Mouse (Mus musculus): ENCODE measurements at regions not wholly inside any gene's neighbourhood (a gene's known extent, or its start where the extent isn't known, plus 50 kb on each side); places are given as distances from the start of the nearest gene placed in this dataset.
"Not testable (repeated sequence)": the region's sequence is repeated elsewhere in the genome, so short reads cannot be mapped to it uniquely, and the experiment has no call there.

DNA sequence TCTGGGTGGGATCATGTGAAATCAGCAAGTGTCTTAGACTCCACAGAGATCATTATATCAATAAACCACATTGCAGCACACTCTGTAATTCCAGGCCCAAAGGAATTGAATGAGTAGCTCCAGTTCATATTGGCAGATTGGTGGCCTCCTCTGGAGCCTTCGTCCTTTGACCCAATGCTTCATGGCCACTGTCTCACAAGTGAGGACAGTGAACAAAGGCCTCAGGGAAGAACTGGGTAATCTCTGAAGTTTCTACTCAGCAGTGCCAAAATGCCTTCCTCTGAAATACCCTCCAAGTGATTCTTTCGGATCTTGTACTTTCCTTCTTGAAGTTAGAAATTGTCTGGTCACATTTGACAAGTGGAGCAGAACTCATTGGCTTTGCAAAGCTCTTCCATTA lies 135.8 kb upstream of the Fam84a start:
- Histone ChIP-seq H3K4me2 (replicated peaks) (no peak overlapping the region), H3K9ac (replicated peaks) (no peak overlapping the region), H3K4me1 (peaks cover 7% of the 10 kb centered on the region), H3K27me3 (no peaks in the 10 kb centered on the region), H3K27ac (replicated peaks) (no peak overlapping the region), H3K36me3 (no peaks in the 10 kb centered on the region), H3K4me3 (no peak overlapping the region), H3K9me3 (no peaks in the 10 kb centered on the region)
- WGBS = 76% methylated on average over 2 of the region's 2 CpGs
- no peak for ATAC-seq (replicated peaks)

DNA sequence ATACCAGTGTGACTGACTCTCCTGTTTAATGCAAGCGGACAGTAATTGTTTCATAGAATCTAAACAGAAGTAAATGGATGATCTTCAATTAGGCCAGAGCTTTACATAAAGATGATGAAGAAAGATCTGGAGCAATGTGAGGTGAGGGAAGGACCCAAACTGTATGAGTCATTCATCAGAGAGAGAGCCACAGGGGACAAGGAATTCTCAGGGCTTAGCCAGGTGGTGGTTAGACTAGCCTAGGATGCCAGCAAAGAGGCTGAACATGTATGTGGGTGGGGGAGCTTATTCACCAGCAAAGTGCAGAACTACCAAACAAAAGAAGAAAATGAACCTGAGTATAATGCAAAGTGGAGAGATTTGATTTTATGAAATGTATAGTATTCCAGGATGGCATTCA lies 134.8 kb upstream of the Fam84a start:
- Histone ChIP-seq H3K27ac (replicated peaks) (no peak overlapping the region), H3K4me3 (no peak overlapping the region), H3K9ac (replicated peaks) (no peak overlapping the region), H3K9me3 (no peaks in the 10 kb centered on the region), H3K4me1 (peaks cover 7% of the 10 kb centered on the region), H3K4me2 (replicated peaks) (no peak overlapping the region), H3K27me3 (no peaks in the 10 kb centered on the region), H3K36me3 (no peaks in the 10 kb centered on the region)
- no peak for ATAC-seq (replicated peaks)
- WGBS = 87% methylated on average over 1 of the region's 1 CpGs

DNA sequence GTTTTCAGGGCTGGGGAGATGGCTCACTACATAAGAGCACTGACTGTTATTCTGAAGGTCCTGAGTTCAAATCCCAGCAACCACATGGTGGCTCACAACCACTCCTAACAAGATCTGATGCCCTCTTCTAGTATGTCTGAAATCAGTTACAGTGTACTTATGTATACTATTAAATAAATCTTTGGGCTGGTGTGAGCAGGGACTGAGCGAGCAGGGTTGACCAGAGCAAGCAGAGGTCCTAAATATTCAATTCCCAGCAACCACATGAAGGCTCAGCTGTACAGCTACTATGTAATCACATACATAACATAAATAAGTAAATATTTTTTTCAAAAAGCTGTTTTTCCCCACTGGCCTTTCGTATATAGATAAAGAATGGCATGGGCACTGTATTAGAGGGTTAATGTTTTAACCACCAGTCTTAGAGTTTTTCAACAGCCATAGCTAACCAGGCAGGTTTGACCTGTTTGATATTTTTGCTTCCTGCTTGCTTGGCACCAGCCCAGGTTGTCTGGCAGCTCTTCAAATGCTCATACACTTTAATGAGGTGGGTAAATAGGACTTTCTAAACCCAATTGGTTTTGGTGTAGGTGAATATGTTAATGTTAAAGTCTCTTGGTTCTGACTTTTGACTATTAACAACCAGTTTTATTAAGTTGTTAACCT lies 134.1 kb upstream of the Fam84a start:
- Histone ChIP-seq H3K27me3 (no peaks in the 10 kb centered on the region), H3K4me2 (replicated peaks) (no peak overlapping the region), H3K9ac (replicated peaks) (no peak overlapping the region), H3K9me3 (no peaks in the 10 kb centered on the region), H3K4me1 (peaks cover 7% of the 10 kb centered on the region), H3K27ac (replicated peaks) (no peak overlapping the region), H3K36me3 (no peaks in the 10 kb centered on the region), H3K4me3 (no peak overlapping the region)
- 97% methylated on average over 2 of the region's 2 CpGs for WGBS
- no peak for ATAC-seq (replicated peaks)

- Histone ChIP-seq H3K27ac (replicated peaks) (no peak overlapping the region), H3K4me1 (peaks cover 7% of the 10 kb centered on the region), H3K9ac (replicated peaks) (no peak overlapping the region), H3K27me3 (no peaks in the 10 kb centered on the region), H3K36me3 (no peaks in the 10 kb centered on the region), H3K9me3 (no peaks in the 10 kb centered on the region), H3K4me2 (replicated peaks) (no peak overlapping the region), H3K4me3 (no peak overlapping the region)
- ATAC-seq (replicated peaks) = peak; percentile 35; the same call in 1 of the 2 replicates
- 27% methylated on average over 4 of the region's 4 CpGs for WGBS
These were observed 131.3 kb upstream of the Fam84a start for GRCm38 (mm10) chr12:14283106-14283692.

DNA sequence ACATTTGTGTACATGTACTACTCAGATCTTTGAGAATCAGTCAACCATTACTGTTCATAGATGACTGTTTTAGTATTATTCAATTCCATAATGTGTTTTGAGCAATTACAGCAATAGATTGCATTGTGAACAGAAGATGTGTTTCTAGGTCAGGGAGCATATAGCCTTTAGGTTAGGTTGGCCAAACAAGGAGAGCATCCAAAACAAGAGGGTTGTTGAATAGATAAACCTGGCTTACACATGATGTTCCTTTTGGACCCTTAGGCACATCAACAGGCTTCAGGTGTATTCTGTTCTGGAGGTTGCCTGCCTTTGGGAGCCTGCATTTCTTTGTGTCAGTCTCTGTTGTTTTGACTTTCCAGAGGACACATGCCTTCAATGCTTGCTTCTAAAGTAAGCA lies 123.4 kb upstream of the Fam84a start:
- no peaks in the 10 kb centered on the region for H3K36me3 ChIP-seq
- H3K4me2 ChIP-seq (replicated peaks) = no peak overlapping the region
- H3K27ac ChIP-seq (replicated peaks) = no peak overlapping the region
- H3K9ac ChIP-seq (replicated peaks) = no peak overlapping the region
- no peaks in the 10 kb centered on the region for H3K9me3 ChIP-seq
- H3K4me1 ChIP-seq = no peaks in the 10 kb centered on the region
- no peaks in the 10 kb centered on the region for H3K27me3 ChIP-seq
- H3K4me3 ChIP-seq = no peak overlapping the region
- ATAC-seq (replicated peaks) = no peak

DNA sequence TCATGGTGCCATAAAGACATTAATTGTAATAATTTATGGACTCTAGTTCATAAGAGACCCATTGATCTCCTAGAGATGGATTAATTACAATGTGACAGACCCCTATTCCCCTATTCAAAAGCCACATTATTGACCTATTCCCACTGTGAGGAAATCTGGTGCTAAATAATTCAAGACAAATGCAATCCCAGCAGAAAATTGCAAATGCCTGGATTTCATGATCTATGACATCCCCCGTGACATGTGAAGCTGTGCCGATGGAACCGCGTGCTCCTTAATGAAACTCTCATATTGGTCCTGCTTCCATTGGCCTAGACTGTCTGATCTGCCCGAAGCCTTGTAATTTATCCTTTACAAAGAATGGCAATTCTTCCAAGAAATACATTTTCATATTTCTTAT lies 122.9 kb upstream of the Fam84a start:
- ATAC-seq (replicated peaks) = no peak
- WGBS = 89% methylated on average over 5 of the region's 5 CpGs
- H3K4me1 ChIP-seq = no peaks in the 10 kb centered on the region
- no peaks in the 10 kb centered on the region for H3K9me3 ChIP-seq
- no peak overlapping the region for H3K4me2 ChIP-seq (replicated peaks)
- H3K4me3 ChIP-seq = no peak overlapping the region
- no peak overlapping the region for H3K9ac ChIP-seq (replicated peaks)
- no peaks in the 10 kb centered on the region for H3K36me3 ChIP-seq
- H3K27me3 ChIP-seq = no peaks in the 10 kb centered on the region
- H3K27ac ChIP-seq (replicated peaks) = no peak overlapping the region

GRCm38 (mm10) chr12:14271216-14271615 lies 119.4 kb upstream of the Fam84a start:
- Histone ChIP-seq H3K4me3 (no peak overlapping the region), H3K27ac (replicated peaks) (no peak overlapping the region), H3K36me3 (no peaks in the 10 kb centered on the region), H3K9me3 (no peaks in the 10 kb centered on the region), H3K27me3 (no peaks in the 10 kb centered on the region), H3K4me1 (no peaks in the 10 kb centered on the region), H3K9ac (replicated peaks) (no peak overlapping the region), H3K4me2 (replicated peaks) (no peak overlapping the region)
- no peak for ATAC-seq (replicated peaks)

GRCm38 (mm10) chr12:14261102-14261501 lies 109.2 kb upstream of the Fam84a start:
- Histone ChIP-seq H3K27me3 (no peaks in the 10 kb centered on the region), H3K9me3 (no peaks in the 10 kb centered on the region), H3K9ac (replicated peaks) (no peak overlapping the region), H3K27ac (replicated peaks) (no peak overlapping the region), H3K4me2 (replicated peaks) (no peak overlapping the region), H3K36me3 (no peaks in the 10 kb centered on the region), H3K4me3 (no peak overlapping the region), H3K4me1 (no peaks in the 10 kb centered on the region)
- WGBS = 55% methylated on average over 2 of the region's 2 CpGs
- no peak for ATAC-seq (replicated peaks)

DNA sequence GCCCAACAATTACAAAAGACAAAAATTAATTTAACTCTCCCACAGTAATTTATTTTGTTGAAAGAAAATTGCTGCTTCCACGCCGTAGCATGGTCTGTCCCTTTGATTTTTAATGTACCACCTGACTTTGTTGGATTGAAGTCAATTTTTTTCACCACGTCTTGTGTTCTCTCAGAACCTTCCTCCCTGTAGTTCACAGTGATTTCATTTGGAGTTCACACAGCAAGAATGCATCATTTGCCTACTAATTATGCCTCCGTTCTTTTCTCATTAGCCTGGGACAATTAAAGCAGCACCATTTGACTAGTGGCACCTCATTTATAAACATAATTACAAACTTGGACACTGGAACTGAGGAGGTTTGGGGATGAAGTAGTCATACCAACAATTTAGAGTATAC lies 108.4 kb upstream of the Fam84a start:
- Histone ChIP-seq H3K4me2 (replicated peaks) (no peak overlapping the region), H3K9me3 (no peaks in the 10 kb centered on the region), H3K27me3 (no peaks in the 10 kb centered on the region), H3K27ac (replicated peaks) (no peak overlapping the region), H3K36me3 (no peaks in the 10 kb centered on the region), H3K4me3 (no peak overlapping the region), H3K4me1 (no peaks in the 10 kb centered on the region), H3K9ac (replicated peaks) (no peak overlapping the region)
- peak; percentile 85 for ATAC-seq (replicated peaks)
- 17% methylated on average over 4 of the region's 4 CpGs for WGBS

DNA sequence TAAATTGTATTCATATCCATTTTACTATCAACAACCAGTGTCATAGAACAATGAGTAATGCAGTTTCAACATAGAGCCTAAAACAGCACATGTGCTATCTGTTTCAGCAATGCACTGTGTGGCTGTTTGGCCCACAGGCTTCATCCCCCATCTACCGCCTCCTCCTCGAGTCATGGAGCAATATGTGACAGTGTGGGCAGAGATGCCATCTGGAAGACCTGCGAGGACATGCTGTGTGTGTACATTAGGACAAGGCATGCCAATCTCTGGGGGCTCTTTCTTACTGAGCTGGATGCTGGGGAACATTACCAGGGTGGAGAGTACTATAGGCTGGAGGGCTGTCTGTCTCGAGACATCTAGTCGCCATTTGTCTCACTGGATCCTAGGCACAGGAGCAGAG lies 101.5 kb upstream of the Fam84a start:
- no peaks in the 10 kb centered on the region for H3K36me3 ChIP-seq
- no peaks in the 10 kb centered on the region for H3K27me3 ChIP-seq
- H3K9me3 ChIP-seq = no peaks in the 10 kb centered on the region
- H3K4me1 ChIP-seq = no peaks in the 10 kb centered on the region
- ATAC-seq (replicated peaks) = no peak
- no peak overlapping the region for H3K4me3 ChIP-seq
- no peak overlapping the region for H3K4me2 ChIP-seq (replicated peaks)
- no peak overlapping the region for H3K9ac ChIP-seq (replicated peaks)
- WGBS = 84% methylated on average over 5 of the region's 5 CpGs
- H3K27ac ChIP-seq (replicated peaks) = no peak overlapping the region

DNA sequence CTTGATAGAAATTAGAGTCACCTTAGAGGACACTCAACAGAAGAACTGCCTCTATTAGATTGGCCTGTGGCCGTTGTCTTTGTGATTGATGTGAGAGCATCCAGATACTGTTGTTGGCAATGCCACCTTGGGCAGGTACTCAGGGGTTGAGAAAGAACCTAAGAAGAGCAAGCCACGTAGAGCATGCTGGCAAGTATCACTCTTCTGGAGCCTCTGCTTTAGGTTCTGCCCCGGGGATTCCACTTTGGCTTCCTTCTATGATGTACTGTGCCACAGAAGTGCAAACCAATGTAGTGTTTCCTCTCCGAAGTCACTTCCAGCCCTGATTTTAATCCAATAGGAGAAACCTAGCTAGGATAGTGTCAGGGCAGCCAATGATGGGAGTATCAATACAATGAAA lies 98.3 kb upstream of the Fam84a start:
- no peaks in the 10 kb centered on the region for H3K27me3 ChIP-seq
- no peaks in the 10 kb centered on the region for H3K36me3 ChIP-seq
- ATAC-seq (replicated peaks) = no peak
- H3K9ac ChIP-seq (replicated peaks) = no peak overlapping the region
- no peaks in the 10 kb centered on the region for H3K9me3 ChIP-seq
- no peak overlapping the region for H3K4me2 ChIP-seq (replicated peaks)
- no peak overlapping the region for H3K27ac ChIP-seq (replicated peaks)
- H3K4me3 ChIP-seq = no peak overlapping the region
- no peaks in the 10 kb centered on the region for H3K4me1 ChIP-seq
- 88% methylated on average over 4 of the region's 4 CpGs for WGBS

DNA sequence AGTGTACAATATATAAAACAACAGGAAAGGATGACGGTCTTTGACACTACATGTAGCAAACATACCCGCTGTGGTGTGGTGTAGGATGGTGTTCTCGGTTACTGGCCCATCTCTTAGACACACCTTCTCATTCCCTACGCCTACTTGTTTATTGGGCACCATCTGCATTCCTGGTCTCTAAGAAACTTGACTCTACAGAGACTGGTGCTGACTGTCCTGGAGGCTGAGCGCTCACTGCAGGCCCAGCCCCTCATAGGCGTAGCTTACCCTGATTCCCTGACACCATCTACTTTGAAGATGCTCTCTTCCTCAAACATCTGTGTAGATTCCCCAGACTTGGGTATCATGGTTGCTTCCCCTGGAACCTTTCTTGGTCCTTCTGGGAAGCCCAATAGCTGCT lies 90.9 kb upstream of the Fam84a start:
- H3K4me3 ChIP-seq; H3K36me3 ChIP-seq; H3K27ac ChIP-seq (replicated peaks); ATAC-seq (replicated peaks); H3K4me2 ChIP-seq (replicated peaks); H3K27me3 ChIP-seq; H3K9me3 ChIP-seq; H3K4me1 ChIP-seq; H3K9ac ChIP-seq (replicated peaks): not testable (repeated sequence)
- 100% methylated on average over 6 of the region's 6 CpGs for WGBS

DNA sequence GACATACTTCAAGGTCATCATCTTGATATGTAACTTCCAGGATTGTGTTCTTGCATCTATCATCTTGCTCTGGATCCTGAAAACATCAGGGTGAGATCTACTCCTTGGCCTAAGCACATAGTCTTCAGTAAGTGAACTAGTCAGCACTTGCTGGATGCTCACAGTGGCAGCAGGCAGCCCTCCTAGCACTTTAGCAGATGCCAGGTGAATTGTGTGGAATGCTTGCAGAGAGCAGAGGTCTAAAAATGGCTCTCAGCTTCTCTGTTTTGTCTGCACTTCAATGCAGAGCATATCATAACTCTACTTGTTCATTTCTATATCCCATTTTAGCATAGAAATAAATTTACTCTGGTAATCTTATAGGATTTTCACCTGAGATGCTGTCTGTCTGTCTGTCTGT lies 85.8 kb upstream of the Fam84a start:
- no peaks in the 10 kb centered on the region for H3K9me3 ChIP-seq
- H3K9ac ChIP-seq (replicated peaks) = no peak overlapping the region
- no peaks in the 10 kb centered on the region for H3K27me3 ChIP-seq
- no peak overlapping the region for H3K4me3 ChIP-seq
- H3K4me1 ChIP-seq = no peaks in the 10 kb centered on the region
- no peak for ATAC-seq (replicated peaks)
- H3K36me3 ChIP-seq = no peaks in the 10 kb centered on the region
- no peak overlapping the region for H3K4me2 ChIP-seq (replicated peaks)
- no peak overlapping the region for H3K27ac ChIP-seq (replicated peaks)
